ENCODE assay signal across 7 mouse cellular contexts in genomic region chr3:89962059-89962750, GRCm38 (mm10). TPM values are rescaled to one million over a fixed set of nuclear protein-coding genes. Genes with fewer than 3 reads are reported as not detected.
DNase-seq lines count a peak whose midpoint lies in the region; ATAC-seq lines count a peak whose summit lies in the region.

No protein-coding gene starts in this region.

- intact Hi-C loops in left cerebral cortex, postnatal 4 days (cut with DNase I): no loop called here

- H3K36me3 ChIP-seq in heart, embryonic 10.5 days: peaks cover 29% of the 10 kb centered on the region
- peaks cover 23% of the 10 kb centered on the region for H3K36me3 ChIP-seq in midbrain, embryonic 12.5 days

- no peaks in the 10 kb centered on the region for H3K27me3 ChIP-seq in heart, embryonic 10.5 days (ENCODE audit: insufficient read depth, poor library complexity, severe bottlenecking)
- 0 out of 2 replicates have a peak, but pooled peaks cover 7% of the 10 kb centered on the region for H3K27me3 ChIP-seq in midbrain, embryonic 12.5 days

- H3K9me3 ChIP-seq in heart, embryonic 10.5 days: no peaks in the 10 kb centered on the region
- H3K9me3 ChIP-seq in midbrain, embryonic 12.5 days: no peaks in the 10 kb centered on the region

- DNase-seq in urinary bladder, adult 18-20 months (ENCODE audit: low spot score in 2 of 2): peak; percentile 31 to 50
- no peak for DNase-seq in urinary bladder, postnatal 10 days (ENCODE audit: low spot score)
- peak; percentile 41 for DNase-seq in embryo, embryonic 9.5 days (ENCODE audit: extremely low spot score)
- no peak for DNase-seq in heart, embryonic 10.5 days (ENCODE audit: low spot score)
- peak; percentile 24 for DNase-seq in kidney, postnatal 14 days
- no peak for DNase-seq in left cerebral cortex, postnatal 4 days

- H3K9ac ChIP-seq in midbrain, embryonic 12.5 days (replicated peaks): peak overlapping the region; percentile 98

- H3K4me2 ChIP-seq in midbrain, embryonic 12.5 days (replicated peaks): peak overlapping the region; percentile 97

- H3K4me1 ChIP-seq in heart, embryonic 10.5 days: peaks cover 56% of the 10 kb centered on the region
- peaks cover 49% of the 10 kb centered on the region for H3K4me1 ChIP-seq in midbrain, embryonic 12.5 days

- no peak for ATAC-seq in midbrain, embryonic 12.5 days (ENCODE audit: low FRiP score, low read depth)

- H3K4me3 ChIP-seq in heart, embryonic 10.5 days: peak overlapping the region; percentile 94
- peak overlapping the region; percentile 98 for H3K4me3 ChIP-seq in midbrain, embryonic 12.5 days

- 3% methylated on average over 14 of the region's 14 CpGs for WGBS in heart, embryonic 10.5 days
- WGBS in midbrain, embryonic 12.5 days: 14% methylated on average over 14 of the region's 14 CpGs

- peak overlapping the region; percentile 96 for H3K27ac ChIP-seq in heart, embryonic 10.5 days
- H3K27ac ChIP-seq in midbrain, embryonic 12.5 days (replicated peaks): peak overlapping the region; percentile 86

RNA-seq across cellular contexts. Expression of gene Atp8b2, which starts 1.1 kb away (rescaled TPM):
- 15.3 and 17.7 TPM in 2 replicates for polyA plus RNA-seq in heart, embryonic 10.5 days (2016; fragmentation: Nextera tagmentation; extraction: Ambion mirVana)
- polyA plus RNA-seq in midbrain, embryonic 12.5 days (2016; fragmentation: Nextera tagmentation; extraction: Ambion mirVana): 16.5 and 17.3 TPM in 2 replicates
- 10 to 100 TPM; 80.1 to 86.5 TPM for total RNA-seq in left cerebral cortex, postnatal 4 days (2021)

RNA-seq across cellular contexts. Expression of gene Hax1, which starts 36.4 kb away (rescaled TPM):
- 114 and 150 TPM in 2 replicates for polyA plus RNA-seq in heart, embryonic 10.5 days (2016; fragmentation: Nextera tagmentation; extraction: Ambion mirVana)
- 149 and 150 TPM in 2 replicates for polyA plus RNA-seq in midbrain, embryonic 12.5 days (2016; fragmentation: Nextera tagmentation; extraction: Ambion mirVana)
- total RNA-seq in left cerebral cortex, postnatal 4 days (2021): 10 to 100 TPM; 55.0 to 60.9 TPM

RNA-seq across cellular contexts. Expression of gene Il6ra, which starts 49.2 kb away (rescaled TPM):
- polyA plus RNA-seq in heart, embryonic 10.5 days (2016; fragmentation: Nextera tagmentation; extraction: Ambion mirVana): 0.28 and 0.48 TPM in 2 replicates
- polyA plus RNA-seq in midbrain, embryonic 12.5 days (2016; fragmentation: Nextera tagmentation; extraction: Ambion mirVana): 0.50 and 0.83 TPM in 2 replicates
- 1 to 10 TPM; 1.8 to 1.9 TPM for total RNA-seq in left cerebral cortex, postnatal 4 days (2021)

Comparison
In these comparisons a context has a peak if more than half of its experiments do, and no peak if none do; other contexts are left out.
1. DNase-seq: peak in urinary bladder, adult 18-20 months (2 of 2), embryo, embryonic 9.5 days (single experiment) and kidney, postnatal 14 days (single experiment); none in urinary bladder, postnatal 10 days (single experiment), heart, embryonic 10.5 days (single experiment) and left cerebral cortex, postnatal 4 days (single experiment).